Mouse (Mus musculus): ENCODE data around the gene Apoc1.

- no peak for TF ChIP-seq CTCF (IDR thresholded peaks at IDR 0.05; ENCODE audit: low read depth, low read length)
- TF ChIP-seq POLR2A (IDR thresholded peaks at IDR 0.05; ENCODE audit: borderline replicate concordance, low read depth, low read length) = no peak
Measured at GRCm38 (mm10) chr7:19664455-19664954, 28.0 kb downstream of the Apoc1 start.
